Mouse (Mus musculus) adrenal gland, adult 8-10 months (tissue): ENCODE measurements around the gene Ralgapa2. TPM values are rescaled to one million over a fixed set of nuclear protein-coding genes. Genes with fewer than 3 reads are reported as not detected.
A peak's percentile ranks its signal among the peaks of the same experiment; 100 is the strongest.

ENCODE experiments used
- DNase-seq: peaks from one replicate; pipeline ENCODE4 v3.0.0; 2022
- total RNA-seq, 4 experiments: library from RNA; stranded (reverse); gene quantifications; 2 replicates each; pipeline ENCODE4 v1.2.4; 2022

Gene Ralgapa2
- total RNA-seq, 4 experiments from 2014 or later = 17.8 to 27.6 (median 24.6) TPM

- DNase-seq = no peak
These were observed 212.2 kb downstream of the Ralgapa2 start for GRCm38 (mm10) chr2:146299841-146300460.

GRCm38 (mm10) chr2:146293538-146293937 lies 218.6 kb downstream of the Ralgapa2 start:
- DNase-seq = no peak

DNA sequence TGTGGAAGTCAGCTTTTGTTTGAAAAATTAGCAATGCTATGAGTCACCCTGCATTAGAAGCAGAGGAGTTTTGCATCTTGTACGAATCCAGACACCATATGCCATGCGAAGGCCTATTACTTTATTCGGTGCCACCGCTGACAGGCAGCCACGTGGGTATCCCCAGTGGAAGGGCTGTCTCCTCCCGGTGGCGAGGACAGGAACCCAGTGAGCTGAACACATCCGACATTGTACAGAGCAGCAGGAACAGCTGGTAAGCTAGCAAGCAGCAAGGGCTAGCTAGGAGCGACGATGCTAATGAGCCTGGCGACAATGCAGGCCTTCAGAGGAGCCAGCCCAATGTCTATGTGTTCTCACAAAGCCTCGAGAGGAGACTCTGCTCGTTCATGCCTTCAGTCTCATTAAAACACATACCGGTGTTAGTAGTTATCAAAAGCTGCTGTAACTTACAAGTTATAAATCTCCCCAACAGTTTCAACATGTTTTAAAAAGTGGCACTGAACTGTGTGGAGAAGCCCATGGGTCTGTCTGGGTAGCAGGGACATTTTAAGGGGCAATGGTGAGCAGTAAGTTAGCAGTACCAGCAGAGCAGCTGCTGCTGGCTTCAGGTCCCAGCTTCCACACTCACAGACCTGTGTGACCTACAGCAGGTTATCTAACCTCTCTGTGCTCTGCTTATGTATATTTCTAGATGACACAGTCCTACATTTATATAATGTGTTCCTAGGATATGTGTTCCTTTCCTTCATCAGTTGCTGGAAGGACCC lies 221.1 kb downstream of the Ralgapa2 start:
- DNase-seq = no peak

GRCm38 (mm10) chr2:146290366-146290765 lies 221.8 kb downstream of the Ralgapa2 start:
- no peak for DNase-seq

DNA sequence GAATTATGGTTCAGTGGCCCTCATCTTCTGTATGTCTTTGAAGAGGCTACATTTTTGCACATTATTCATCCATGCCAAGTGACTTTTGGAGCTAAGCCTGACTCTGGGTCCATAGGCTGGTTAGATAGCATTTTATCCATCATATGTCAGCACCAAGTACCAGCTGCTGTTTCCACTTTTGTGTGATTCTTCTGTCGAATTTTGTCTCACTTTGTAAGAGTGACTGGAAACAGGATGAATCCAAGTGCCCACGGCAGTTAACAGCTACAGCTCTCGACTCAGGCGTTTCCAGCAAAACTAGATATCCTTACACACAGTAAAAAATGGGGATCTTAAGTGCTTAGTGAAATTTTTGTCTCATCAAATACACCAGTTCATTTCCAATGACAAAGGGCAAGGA lies 222.8 kb downstream of the Ralgapa2 start:
- DNase-seq = no peak

GRCm38 (mm10) chr2:146288326-146288725 lies 223.8 kb downstream of the Ralgapa2 start:
- DNase-seq = no peak

DNA sequence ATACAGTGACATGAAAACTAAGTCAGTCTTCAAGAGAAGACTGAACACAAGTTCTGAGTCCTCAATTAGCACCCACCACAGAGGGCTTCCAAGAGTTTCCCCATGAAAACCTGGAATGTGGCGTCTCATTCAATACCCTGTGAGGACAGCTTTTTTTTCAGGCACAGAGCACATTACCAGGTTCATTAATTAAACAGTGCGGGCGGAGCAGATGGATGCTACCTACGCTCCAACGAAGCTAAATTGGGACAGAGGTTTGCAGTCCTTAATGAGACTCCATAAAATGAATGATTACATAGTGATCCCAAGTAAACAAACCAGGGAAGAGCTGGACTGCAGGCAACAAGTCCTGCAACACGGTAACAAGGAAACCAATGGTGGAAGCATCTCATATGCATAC lies 224.6 kb downstream of the Ralgapa2 start:
- DNase-seq = no peak

GRCm38 (mm10) chr2:146281346-146281745 lies 230.8 kb downstream of the Ralgapa2 start:
- DNase-seq = no peak

DNA sequence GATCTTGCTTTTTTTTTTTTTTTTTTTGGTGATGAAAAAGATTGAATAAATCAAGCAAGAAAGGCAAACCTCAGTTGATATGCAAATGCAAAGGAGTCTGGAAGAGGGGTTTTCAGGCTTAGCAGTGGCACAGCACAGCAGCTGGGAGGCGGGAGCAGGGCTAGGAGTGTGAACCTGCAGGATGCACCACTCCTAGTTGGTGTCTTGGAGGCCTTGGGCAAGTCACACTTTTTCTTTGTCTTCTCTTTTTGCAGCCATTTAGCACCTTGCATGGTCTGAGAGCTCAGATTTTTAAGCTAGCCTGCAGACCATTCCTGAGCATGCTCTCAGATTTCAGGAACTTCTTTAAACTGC lies 231.2 kb downstream of the Ralgapa2 start:
- DNase-seq = no peak

- DNase-seq = no peak
These were observed 231.8 kb downstream of the Ralgapa2 start for GRCm38 (mm10) chr2:146280221-146280920.

GRCm38 (mm10) chr2:146279430-146280220 lies 232.5 kb downstream of the Ralgapa2 start:
- DNase-seq = no peak

DNA sequence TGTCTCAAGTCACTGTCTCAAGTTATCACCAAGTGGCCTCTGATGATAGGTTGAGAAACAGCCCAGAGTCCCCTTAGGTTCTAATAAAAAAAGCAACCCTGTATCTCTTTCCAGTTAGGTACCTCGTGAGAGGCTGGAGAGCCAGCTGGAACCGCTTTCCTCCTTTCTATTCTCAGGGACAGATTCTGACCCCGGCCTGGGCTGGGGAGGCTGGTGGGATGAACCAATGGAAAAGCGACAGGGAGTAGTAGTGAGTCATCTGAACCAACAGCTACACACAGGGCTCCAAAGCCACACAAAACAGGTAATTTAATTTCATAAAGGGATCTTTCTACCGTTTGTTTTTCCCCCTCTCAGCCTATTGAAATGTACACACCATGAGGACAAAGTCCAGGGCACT lies 233.8 kb downstream of the Ralgapa2 start:
- peak; percentile 10 for DNase-seq

DNA sequence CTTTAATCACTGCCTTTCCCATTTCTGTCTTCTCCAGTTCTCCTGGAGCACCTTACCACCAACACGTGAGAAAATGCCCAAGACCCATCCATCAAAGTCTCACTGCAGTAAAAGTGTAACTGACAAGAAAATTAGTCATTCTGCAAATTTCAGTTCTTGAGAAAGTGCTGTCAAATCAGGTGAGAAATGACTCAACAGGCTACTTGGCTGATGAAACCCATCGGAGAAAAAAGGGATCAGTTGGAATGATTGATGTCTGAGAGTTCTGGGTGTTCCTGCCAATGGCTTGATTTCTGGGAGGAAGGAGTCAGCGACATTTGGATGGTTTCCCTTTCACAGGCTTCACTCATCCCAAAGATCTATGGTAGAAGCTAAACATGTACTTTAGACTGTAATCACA lies 245.6 kb downstream of the Ralgapa2 start:
- no peak for DNase-seq

GRCm38 (mm10) chr2:146265045-146265444 lies 247.1 kb downstream of the Ralgapa2 start:
- no peak for DNase-seq

- DNase-seq = no peak
These were observed 249.2 kb downstream of the Ralgapa2 start for GRCm38 (mm10) chr2:146262966-146263365.

DNA sequence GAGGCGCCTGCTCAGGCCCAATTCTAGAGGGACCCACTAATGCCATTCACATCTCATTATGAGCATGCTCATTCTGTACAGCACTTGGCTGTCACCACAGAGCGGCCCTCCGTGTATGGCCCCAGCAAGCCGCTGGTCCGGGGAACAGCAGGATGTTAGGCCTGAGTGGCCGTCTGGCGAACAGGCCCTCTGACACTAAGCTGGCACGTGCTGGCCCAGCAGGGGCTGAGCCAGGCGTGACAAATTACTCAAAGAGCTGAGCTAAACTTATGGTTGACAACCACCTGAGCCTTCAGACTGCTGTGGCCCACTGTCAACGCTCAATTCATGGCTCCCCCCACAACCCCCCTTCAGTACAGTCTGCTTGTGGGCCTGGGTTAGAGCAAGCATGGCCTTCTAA lies 249.9 kb downstream of the Ralgapa2 start:
- DNase-seq = no peak

GRCm38 (mm10) chr2:146261146-146261545 lies 251.0 kb downstream of the Ralgapa2 start:
- no peak for DNase-seq

- no peak for DNase-seq
These were observed 252.2 kb downstream of the Ralgapa2 start for GRCm38 (mm10) chr2:146259787-146260560.

DNA sequence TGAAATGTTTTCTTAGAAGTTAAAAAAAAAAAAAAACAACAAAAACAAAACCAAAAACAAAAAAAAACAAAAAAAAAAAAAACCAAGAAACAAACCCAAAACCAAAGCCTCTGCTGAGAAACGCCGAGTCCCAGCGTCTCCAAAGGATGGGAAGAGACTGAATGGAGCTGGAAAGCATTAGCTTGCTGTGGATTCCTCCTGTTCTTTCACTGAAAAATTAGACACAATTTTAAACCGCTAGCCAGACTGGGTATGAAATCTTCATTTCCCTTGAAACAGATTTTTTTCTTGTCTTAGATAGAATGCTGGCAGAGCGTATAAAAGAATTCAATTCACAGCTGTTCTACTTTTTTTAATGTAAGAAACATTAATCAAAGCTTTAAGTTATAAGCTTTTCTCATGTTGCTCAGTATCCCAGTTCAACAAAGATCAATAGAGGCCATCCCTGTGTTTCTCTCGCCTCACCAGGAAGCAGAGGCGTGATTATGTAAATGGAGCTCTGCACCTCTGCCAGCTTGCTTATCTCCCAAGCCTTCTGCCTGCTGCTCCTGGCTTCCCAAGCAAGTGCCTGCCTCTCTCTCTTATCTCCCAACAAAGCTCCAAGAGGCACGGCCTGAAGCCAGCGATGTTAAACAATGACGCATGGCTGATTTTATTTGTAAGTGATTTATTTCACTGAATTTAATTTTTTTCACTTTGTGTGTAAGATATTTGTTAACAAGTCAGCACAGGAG lies 253.2 kb downstream of the Ralgapa2 start:
- DNase-seq = peak; percentile 7

DNA sequence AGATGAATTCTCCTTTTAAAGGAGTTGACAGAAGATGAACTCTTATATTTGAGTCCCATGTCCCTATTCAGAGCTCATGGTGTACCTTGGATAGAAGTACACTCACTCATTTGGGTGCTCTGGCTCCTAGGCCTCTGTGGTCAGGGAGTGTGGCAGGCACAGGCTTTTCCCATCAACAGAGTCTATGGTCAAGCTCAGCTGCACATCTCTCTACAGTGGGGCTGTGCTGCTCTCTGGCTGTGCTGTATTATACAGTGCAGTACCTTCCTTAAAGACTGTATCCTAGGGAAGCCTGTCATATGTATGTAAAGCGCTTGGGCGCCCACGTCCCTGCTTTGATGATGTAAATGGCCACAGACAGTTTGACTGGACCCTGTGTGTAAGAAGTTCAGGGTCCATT lies 254.5 kb downstream of the Ralgapa2 start:
- DNase-seq = no peak

DNA sequence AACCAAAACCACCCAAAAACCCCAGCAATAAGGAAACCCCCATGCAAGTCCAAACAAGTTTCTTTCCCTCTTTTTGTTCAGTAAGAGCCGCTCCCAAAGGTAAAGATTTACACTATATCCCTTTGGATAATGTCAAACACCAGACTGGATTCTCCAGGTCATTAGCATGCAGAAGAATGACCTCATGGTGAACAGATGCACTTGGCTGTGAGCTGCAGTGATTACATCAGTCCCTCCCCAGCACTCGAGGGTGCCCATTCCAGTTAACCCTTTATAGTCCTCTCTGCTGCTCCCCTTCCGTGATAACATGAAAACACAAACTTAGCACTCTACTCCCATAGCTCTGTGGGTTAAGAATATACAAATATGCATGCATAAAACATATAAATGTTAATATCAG lies 255.1 kb downstream of the Ralgapa2 start:
- no peak for DNase-seq
